Mouse (Mus musculus) CH12.LX (cell line): Measurements from ENCODE around the gene Cadm1. TPM values are rescaled to one million over a fixed set of nuclear protein-coding genes. Genes with fewer than 3 reads are reported as not detected.

Experiments used
- DNase-seq: peaks from one replicate; pipeline ENCODE4 v3.0.0-alpha.2; 2013; ENCODE audit errors: extremely low read depth
- H3K27ac ChIP-seq: 2 replicates; pipeline ENCODE4 v1.5.1; 2012; ENCODE audit warnings: low read depth, mild to moderate bottlenecking, control low read depth, moderate library complexity; ENCODE audit not compliant: insufficient read depth
- H3K27me3 ChIP-seq: replicated peaks from 2 replicates; pipeline ENCODE3; 2012; ENCODE audit warnings: inconsistent platforms
- H3K36me3 ChIP-seq, 2 experiments: replicated peaks in 1 of 2; 2 replicates each; pipeline versions ENCODE3 to v1.6.1; 2012; ENCODE audit warnings: inconsistent platforms in 1 of 2, low read length in 1 of 2, mild to moderate bottlenecking in 1 of 2, mixed read lengths in 1 of 2, moderate library complexity in 1 of 2; ENCODE audit not compliant: control insufficient read depth in 1 of 2, insufficient read depth in 1 of 2
- H3K4me1 ChIP-seq, 2 experiments: 2 replicates each; pipeline ENCODE4 v1.6.1; 2012; ENCODE audit warnings: inconsistent platforms in 1 of 2, moderate library complexity in 1 of 2; ENCODE audit not compliant: insufficient read depth in 2 of 2, control insufficient read depth in 1 of 2
- H3K4me2 ChIP-seq: 2 replicates; pipeline ENCODE4 v1.6.1; 2012; ENCODE audit warnings: low read depth, mild to moderate bottlenecking, control low read depth; ENCODE audit not compliant: poor library complexity, insufficient read depth, severe bottlenecking
- H3K4me3 ChIP-seq, 3 experiments: fragments of 150-350 bp in 1 of 3; sonication (generic) in 1 of 3; replicated peaks in 1 of 3; 2 replicates each; pipeline versions ENCODE3 to v1.5.1; 2011 to 2012; ENCODE audit warnings: low read depth in 2 of 3, low read length in 2 of 3, mild to moderate bottlenecking in 2 of 3, moderate library complexity in 2 of 3, control low read depth in 1 of 3, improper control_type of control experiment in 1 of 3, inconsistent platforms in 1 of 3, mixed read lengths in 1 of 3; ENCODE audit not compliant: poor library complexity in 1 of 3
- H3K79me2 ChIP-seq: replicated peaks from 2 replicates; pipeline ENCODE4 v1.6.1; 2012; ENCODE audit warnings: mild to moderate bottlenecking, moderate library complexity; ENCODE audit not compliant: control insufficient read depth, poor library complexity, insufficient read depth, severe bottlenecking; ENCODE audit errors: extremely low read depth
- H3K9ac ChIP-seq: 2 replicates; pipeline ENCODE4 v1.6.1; 2012; ENCODE audit warnings: low read depth, mild to moderate bottlenecking, control low read depth, moderate library complexity; ENCODE audit not compliant: insufficient read depth
- H3K9me3 ChIP-seq: replicated peaks from 2 replicates; pipeline ENCODE3; 2012; ENCODE audit warnings: low read length, inconsistent platforms, mixed read lengths
- BHLHE40 ChIP-seq: IDR thresholded peaks from 2 replicates; pipeline ENCODE4 v1.6.1; 2011; ENCODE audit warnings: mild to moderate bottlenecking, low read depth, low read length, improper control_type of control experiment
- CHD1 ChIP-seq: IDR thresholded peaks from 2 replicates; pipeline ENCODE4 v1.6.1; 2012; ENCODE audit warnings: low read depth, low read length, improper control_type of control experiment, inconsistent platforms
- CHD2 ChIP-seq: IDR thresholded peaks from 2 replicates; pipeline ENCODE4 v1.6.1; 2011; ENCODE audit warnings: low read length, improper control_type of control experiment
- E2F4 ChIP-seq: IDR thresholded peaks from 2 replicates; pipeline ENCODE4 v1.6.1; 2011; ENCODE audit warnings: low read depth, low read length, improper control_type of control experiment; ENCODE audit not compliant: insufficient replicate concordance
- ELF1 ChIP-seq: IDR thresholded peaks from 2 replicates; pipeline ENCODE4 v1.6.1; 2014; ENCODE audit warnings: low read depth, mild to moderate bottlenecking, inconsistent platforms, low read length, improper control_type of control experiment
- IRF4 ChIP-seq: IDR thresholded peaks from 2 replicates; pipeline ENCODE4 v1.6.1; 2014; ENCODE audit warnings: low read depth, mild to moderate bottlenecking, inconsistent platforms, low read length, improper control_type of control experiment
- KAT2A ChIP-seq: IDR thresholded peaks from 2 replicates; pipeline ENCODE4 v1.6.1; 2012; ENCODE audit warnings: low read length, improper control_type of control experiment, inconsistent platforms; ENCODE audit not compliant: insufficient replicate concordance
- MAZ ChIP-seq: IDR thresholded peaks from 2 replicates; pipeline ENCODE4 v1.6.1; 2012; ENCODE audit warnings: low read depth, mild to moderate bottlenecking, inconsistent platforms, low read length, improper control_type of control experiment, moderate library complexity
- MEF2A ChIP-seq: IDR thresholded peaks from 2 replicates; pipeline ENCODE4 v1.6.1; 2014; ENCODE audit warnings: low read depth, mild to moderate bottlenecking, inconsistent platforms, low read length, improper control_type of control experiment, borderline replicate concordance
- MXI1 ChIP-seq: IDR thresholded peaks from 2 replicates; pipeline ENCODE4 v1.6.1; 2011; ENCODE audit warnings: mild to moderate bottlenecking, low read depth, low read length, improper control_type of control experiment
- NELFE ChIP-seq: IDR thresholded peaks from 2 replicates; pipeline ENCODE4 v1.6.1; 2011; ENCODE audit warnings: low read depth, low read length, improper control_type of control experiment
- NRF1 ChIP-seq: IDR thresholded peaks from 2 replicates; pipeline ENCODE4 v1.6.1; 2014; ENCODE audit warnings: low read depth, mild to moderate bottlenecking, inconsistent platforms, low read length, improper control_type of control experiment, moderate library complexity
- PAX5 ChIP-seq: IDR thresholded peaks from 2 replicates; pipeline ENCODE4 v1.6.1; 2012; ENCODE audit warnings: low read length, inconsistent platforms, mixed read lengths
- POLR2A ChIP-seq: IDR thresholded peaks from 2 replicates; pipeline ENCODE4 v1.6.1; 2011; ENCODE audit warnings: low read depth, mild to moderate bottlenecking, improper control_type of control experiment, low read length
- RCOR1 ChIP-seq: conservative IDR thresholded peaks from 2 replicates; pipeline ENCODE4 v1.6.1; 2012; ENCODE audit warnings: low read depth, mild to moderate bottlenecking, inconsistent platforms, low read length, improper control_type of control experiment
- TBP ChIP-seq: conservative IDR thresholded peaks from 2 replicates; pipeline ENCODE4 v1.6.1; 2011; ENCODE audit warnings: low read depth, low read length, improper control_type of control experiment
- USF1 ChIP-seq: IDR thresholded peaks from 2 replicates; pipeline ENCODE4 v1.6.1; 2014; ENCODE audit warnings: low read depth, mild to moderate bottlenecking, inconsistent platforms, low read length, improper control_type of control experiment
- ZKSCAN1 ChIP-seq: IDR thresholded peaks from 2 replicates; pipeline ENCODE4 v1.6.1; 2012; ENCODE audit warnings: low read depth, inconsistent platforms, low read length, improper control_type of control experiment, borderline replicate concordance
- ZMIZ1 ChIP-seq: IDR thresholded peaks from 2 replicates; pipeline ENCODE4 v1.6.1; 2012; ENCODE audit warnings: low read depth, mild to moderate bottlenecking, inconsistent platforms, low read length, improper control_type of control experiment
- ZNF384 ChIP-seq: IDR thresholded peaks from 2 replicates; pipeline ENCODE4 v1.6.1; 2012; ENCODE audit warnings: low read depth, low read length, improper control_type of control experiment, inconsistent platforms
- dilution Hi-C: fragments of 300-500 bp; cut with MboI; formaldehyde crosslinking; loops from 2 replicates; pipeline ENCODE4 v1.14.3; 2020; ENCODE audit warnings: low sequenced_read_pairs; ENCODE audit not compliant: extremely low pct_unique_long_range_greater_than_20kb, extremely low pct_ligation_motif_present
- in situ Hi-C: fragments of 300-500 bp; cut with MboI; formaldehyde crosslinking; loops from 3 replicates; pipeline ENCODE4 v1.14.3; 2019; ENCODE audit warnings: low sequenced_read_pairs, low pct_ligation_motif_present, low pct_unique_long_range_greater_than_20kb, mixed read lengths
- polyA plus RNA-seq: library from polyadenylated mRNA; unstranded; fragments of >175 nt; gene quantifications from 2 replicates; pipeline ENCODE4 v1.2.1, GENCODE M21; 2012; ENCODE audit warnings: low read depth; ENCODE audit not compliant: insufficient read length
- total RNA-seq, 2 experiments: library from RNA; depleted of rRNA; stranded (reverse); fragments of 300-350 nt in 1 of 2; fragments of >200 nt in 1 of 2; gene quantifications; 2 replicates each; pipeline ENCODE4 v1.2.3; 2012 to 2014

The Cadm1 gene
- total and polyA plus RNA-seq, 3 experiments: not detected

DNA sequence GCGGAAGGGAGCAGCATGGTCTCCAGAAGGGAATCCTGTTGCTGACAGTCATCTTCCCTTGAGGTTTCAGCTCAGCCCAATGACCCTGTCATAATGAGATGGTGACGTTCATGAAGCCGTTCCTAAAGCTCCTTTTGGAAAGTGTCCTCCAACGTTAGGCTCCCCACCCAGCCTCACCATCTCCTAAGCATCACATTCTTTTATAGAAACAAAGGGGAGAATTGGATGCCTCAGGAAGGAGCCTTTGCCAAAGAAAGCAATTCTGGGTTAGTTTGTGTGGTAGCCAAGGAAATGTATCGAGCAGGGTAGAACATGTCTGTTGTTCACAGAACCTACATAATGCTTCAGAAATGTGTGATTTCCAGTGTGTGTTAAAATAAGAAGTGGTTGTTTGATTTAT is 231.6 kb downstream of the Cadm1 start:
- H3K9me3 ChIP-seq: peaks cover 38% of the 10 kb centered on the region
- in situ Hi-C loops (no loop called here), dilution Hi-C loops (no loop called here)
- H3K4me2 ChIP-seq: no peak overlapping the region
- H3K27ac ChIP-seq: no peak overlapping the region
- TF ChIP-seq MEF2A: no peak
- no peak for TF ChIP-seq KAT2A
- TF ChIP-seq CHD1: no peak
- TF ChIP-seq POLR2A: no peak
- no peak for TF ChIP-seq RCOR1
- no peak for TF ChIP-seq E2F4
- TF ChIP-seq NELFE: no peak
- TF ChIP-seq PAX5: no peak
- no peak for TF ChIP-seq MAZ
- TF ChIP-seq USF1: no peak
- TF ChIP-seq NRF1: no peak
- TF ChIP-seq BHLHE40: no peak
- no peak for TF ChIP-seq IRF4
- TF ChIP-seq ELF1: no peak
- no peak for TF ChIP-seq ZNF384
- no peak for TF ChIP-seq ZMIZ1
- no peak overlapping the region for H3K4me3 ChIP-seq
- no peaks in the 10 kb centered on the region for H3K27me3 ChIP-seq
- H3K36me3 ChIP-seq: no peaks in the 10 kb centered on the region
- no peak for DNase-seq
- H3K9ac ChIP-seq: no peak overlapping the region
- H3K79me2 ChIP-seq: no peaks in the 10 kb centered on the region
- H3K4me1 ChIP-seq: peaks cover 0 to 12% of the 10 kb centered on the region in 2 experiments; a peak in 2 of 4 replicates

DNA sequence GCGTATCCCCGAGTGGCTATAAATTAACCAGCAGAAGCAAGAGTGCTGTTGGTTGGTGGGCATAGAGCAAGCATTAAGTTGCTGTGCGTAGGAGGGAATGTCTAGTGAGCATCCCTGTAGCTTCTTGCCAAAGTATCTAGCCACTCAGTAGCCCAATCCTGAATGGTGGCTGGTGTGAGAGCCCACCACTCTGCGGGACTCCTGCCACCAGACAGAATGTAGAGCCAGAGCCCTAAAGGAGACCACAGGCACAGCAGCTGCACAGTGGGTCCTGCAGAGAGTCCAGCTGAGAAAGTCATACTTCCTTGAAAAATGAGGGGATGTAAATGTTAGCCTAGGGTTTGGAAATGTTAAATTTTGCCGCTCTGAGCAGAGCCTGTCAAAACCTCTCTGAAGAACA is 232.9 kb downstream of the Cadm1 start:
- no peak overlapping the region for H3K27ac ChIP-seq
- peaks cover 40% of the 10 kb centered on the region for H3K9me3 ChIP-seq
- H3K9ac ChIP-seq: no peak overlapping the region
- in situ Hi-C loops: no loop called here
- no peak overlapping the region for H3K4me3 ChIP-seq
- no peak overlapping the region for H3K4me2 ChIP-seq
- dilution Hi-C loops: no loop called here
- no peaks in the 10 kb centered on the region for H3K79me2 ChIP-seq
- TF ChIP-seq MXI1: no peak
- no peak for TF ChIP-seq CHD2
- TF ChIP-seq ZKSCAN1: no peak
- no peak for TF ChIP-seq TBP
- no peak for DNase-seq
- no peaks in the 10 kb centered on the region for H3K27me3 ChIP-seq
- peaks cover 0 to 12% of the 10 kb centered on the region in 2 experiments; a peak in 2 of 4 replicates for H3K4me1 ChIP-seq
- no peaks in the 10 kb centered on the region for H3K36me3 ChIP-seq
